Mouse (Mus musculus) layer of hippocampus, adult 18-20 months (tissue): ENCODE data around the gene Gli1. TPM values are rescaled to one million over a fixed set of nuclear protein-coding genes. Genes with fewer than 3 reads are reported as not detected.

Experiments used
- total RNA-seq, 2 experiments: library from RNA; stranded (reverse); gene quantifications; 2 replicates each; pipeline ENCODE4 v1.2.3; 2021

The Gli1 gene
- total RNA-seq, 2 experiments from 2014 or later, result 1.5 to 2.0 TPM

Other genes starting within 250 kb of the Gli1 start
- 100 to 1,000 TPM; 105 to 107 TPM for gene Os9, start 220.8 kb downstream of the Gli1 start, total RNA-seq
- gene B4galnt1, start 176.7 kb downstream of the Gli1 start, total RNA-seq, result 100 to 1,000 TPM; 122 to 124 TPM
- gene Slc26a10, start 161.3 kb downstream of the Gli1 start, total RNA-seq, result 10 to 100 TPM; 10.2 to 13.5 TPM
- gene Arhgef25, start 151.9 kb downstream of the Gli1 start, total RNA-seq, result 100 to 1,000 TPM; 338 to 373 TPM
- gene Dtx3, start 146.2 kb downstream of the Gli1 start, total RNA-seq, result 100 to 1,000 TPM; 210 to 217 TPM
- gene Pip4k2c, start 130.4 kb downstream of the Gli1 start, total RNA-seq, result 100 to 1,000 TPM; 103 to 114 TPM
- 100 to 1,000 TPM; 839 to 860 TPM for gene Kif5a, start 78.6 kb downstream of the Gli1 start, total RNA-seq
- 100 to 1,000 TPM; 253 to 259 TPM for gene Dctn2, start 75.6 kb downstream of the Gli1 start, total RNA-seq
- 10 to 100 TPM; 48.1 to 53.2 TPM for gene Mbd6, start 53.0 kb downstream of the Gli1 start, total RNA-seq
- 10 to 100 TPM; 55.2 to 57.5 TPM for gene Mars, start 30.2 kb downstream of the Gli1 start, total RNA-seq
- under 1 TPM; 0.84 to 0.92 TPM for gene Arhgap9, start 20.0 kb downstream of the Gli1 start, total RNA-seq
- gene Inhbe, start 12.4 kb upstream of the Gli1 start, total RNA-seq, result not detected
- not detected for gene Inhbc, start 28.5 kb upstream of the Gli1 start, total RNA-seq
- 100 to 1,000 TPM; 164 to 167 TPM for gene R3hdm2, start 38.4 kb upstream of the Gli1 start, total RNA-seq
- 1 to 10 TPM; 2.4 to 3.5 TPM for gene Stac3, start 159.7 kb upstream of the Gli1 start, total RNA-seq
- gene Ndufa4l2, start 173.0 kb upstream of the Gli1 start, total RNA-seq, result 1 to 10 TPM; 3.6 to 3.8 TPM
- gene Shmt2, start 180.5 kb upstream of the Gli1 start, total RNA-seq, result 10 to 100 TPM; 24.2 to 25.3 TPM
- 1 to 10 TPM; 1.2 to 1.3 TPM for gene Nxph4, start 192.6 kb upstream of the Gli1 start, total RNA-seq